In the genomic region with DNA sequence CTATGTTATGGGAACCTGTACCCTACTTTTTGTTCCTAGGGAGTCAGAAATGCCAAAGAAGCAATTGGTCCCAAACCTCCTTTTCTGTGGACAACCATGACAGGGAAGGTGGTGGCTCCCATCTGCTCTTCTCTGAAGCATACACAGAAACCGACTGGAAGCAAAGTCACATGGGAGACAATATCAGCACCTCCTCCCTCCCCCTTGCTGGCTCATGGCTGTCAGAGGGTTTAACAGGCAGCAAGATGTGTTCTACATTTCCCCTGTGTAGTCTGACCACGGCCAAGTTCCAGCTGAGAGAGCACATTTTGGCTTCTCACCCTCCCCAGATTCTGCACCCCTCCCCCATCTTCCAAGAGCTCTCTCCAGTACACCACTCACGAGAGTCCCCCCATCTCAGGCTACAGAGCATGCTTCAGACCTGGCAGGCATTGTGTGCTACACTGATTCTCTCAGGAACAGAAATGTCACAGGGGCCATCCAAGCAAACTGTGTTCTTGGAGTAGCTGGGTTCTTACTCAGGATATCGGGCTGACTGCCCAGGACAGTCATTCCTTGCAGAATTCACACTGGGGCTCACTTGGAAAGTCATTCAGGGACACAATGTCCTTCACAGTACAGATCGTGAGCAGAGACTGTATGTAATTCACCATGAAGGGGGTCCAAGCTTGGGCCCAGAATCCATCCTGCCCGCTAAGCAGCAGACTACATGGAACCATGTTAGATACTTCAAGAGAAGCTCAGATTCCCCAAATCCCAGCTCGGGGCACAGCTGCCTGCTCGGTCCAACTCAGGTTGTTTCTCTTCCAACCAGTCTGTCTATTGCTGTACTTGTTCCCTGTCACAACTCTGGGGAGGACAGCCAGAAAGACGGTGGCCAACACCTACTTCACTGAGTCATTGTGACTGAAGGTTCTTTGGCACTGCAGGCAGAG, we compare ENCODE assay signal across 9 mouse cellular contexts. TPM values are rescaled to one million over a fixed set of nuclear protein-coding genes. Genes with fewer than 3 reads are reported as not detected.
A peak's percentile ranks its signal among the peaks of the same experiment; 100 is the strongest.
DNase-seq lines count a peak whose midpoint lies in the region; ATAC-seq and TF ChIP-seq lines count a peak whose summit lies in the region.
"Had no signal": no experiment of that assay in that cellular context is flagged by ENCODE, and none has a peak within 500 bp of the region (broad histone marks: within the 10 kb centered on the region; RNA-seq: fewer than 3 reads in every experiment).

No protein-coding gene starts in this region.

- H3K9me3 ChIP-seq in intestine, embryonic 15.5 days, result no peaks in the 10 kb centered on the region
- H3K9me3 ChIP-seq in intestine, postnatal 0 days (ENCODE audit: control insufficient read depth), result no peaks in the 10 kb centered on the region
- H3K9me3 ChIP-seq in limb, embryonic 14.5 days (ENCODE audit: control insufficient read depth, low read length), result no peaks in the 10 kb centered on the region
- H3K9me3 ChIP-seq: embryonic facial prominence, embryonic 12.5 days had no signal

- TF ChIP-seq POLR2A in limb, embryonic 14.5 days (IDR thresholded peaks at IDR 0.05; ENCODE audit: borderline replicate concordance, extremely low read depth, insufficient read depth, insufficient read length), result no peak

- no peak overlapping the region for H3K27ac ChIP-seq in intestine, embryonic 15.5 days
- H3K27ac ChIP-seq in intestine, postnatal 0 days (ENCODE audit: low read depth, low read length), result no peak overlapping the region
- no peak overlapping the region for H3K27ac ChIP-seq in limb, embryonic 14.5 days (replicated peaks; ENCODE audit: low read depth, low read length)
- H3K27ac ChIP-seq: embryonic facial prominence, embryonic 12.5 days had no signal

- H3K4me2 ChIP-seq in intestine, embryonic 15.5 days (replicated peaks), result no peak overlapping the region
- no peak overlapping the region for H3K4me2 ChIP-seq in intestine, postnatal 0 days (replicated peaks; ENCODE audit: low read depth)
- no peak overlapping the region for H3K4me2 ChIP-seq in limb, embryonic 14.5 days (replicated peaks; ENCODE audit: low read depth, low read length, severe bottlenecking)
- H3K4me2 ChIP-seq: embryonic facial prominence, embryonic 12.5 days had no signal

- DNase-seq in adrenal gland, postnatal 14 days, result peak; percentile 80
- DNase-seq in heart, adult 11 months, result peak; percentile 100
- peak; percentile 33 for DNase-seq in limb, embryonic 14.5 days (ENCODE audit: low spot score)
- DNase-seq in spleen, postnatal 4 days (ENCODE audit: low spot score in 2 of 2), result no peak
- no peak for DNase-seq in c-Kit-positive CD71-positive TER-119-positive erythroid progenitor cells, embryonic 14.5 days (ENCODE audit: low spot score)
- DNase-seq in yolk sac, embryonic 10.5 days (ENCODE audit: low spot score), result no peak

- H3K9ac ChIP-seq in intestine, embryonic 15.5 days, result no peak overlapping the region
- no peak overlapping the region for H3K9ac ChIP-seq in intestine, postnatal 0 days (ENCODE audit: low read depth, low read length)
- H3K9ac ChIP-seq in limb, embryonic 14.5 days (ENCODE audit: low read depth, low read length, severe bottlenecking), result no peak overlapping the region
- H3K9ac ChIP-seq: embryonic facial prominence, embryonic 12.5 days had no signal

- peaks cover 3% of the 10 kb centered on the region for H3K4me1 ChIP-seq in intestine, embryonic 15.5 days (replicated peaks)
- no peaks in the 10 kb centered on the region for H3K4me1 ChIP-seq in intestine, postnatal 0 days (replicated peaks; ENCODE audit: control insufficient read depth, insufficient read depth, low read length)
- peaks cover 10% of the 10 kb centered on the region for H3K4me1 ChIP-seq in limb, embryonic 14.5 days (ENCODE audit: control insufficient read depth, insufficient read depth, low read length)

- H3K36me3 ChIP-seq in intestine, embryonic 15.5 days, result no peaks in the 10 kb centered on the region
- H3K36me3 ChIP-seq in intestine, postnatal 0 days (ENCODE audit: control insufficient read depth, insufficient read depth), result no peaks in the 10 kb centered on the region
- H3K36me3 ChIP-seq in limb, embryonic 14.5 days (ENCODE audit: control insufficient read depth, insufficient read depth, low read length), result no peaks in the 10 kb centered on the region
- H3K36me3 ChIP-seq: embryonic facial prominence, embryonic 12.5 days had no signal

- WGBS in intestine, embryonic 15.5 days, result 58% methylated on average over 9 of the region's 9 CpGs
- 66% methylated on average over 9 of the region's 9 CpGs for WGBS in intestine, postnatal 0 days
- WGBS in limb, embryonic 14.5 days, result 55% methylated on average over 9 of the region's 9 CpGs

- no peak for TF ChIP-seq CTCF in intestine, postnatal 0 days (IDR thresholded peaks at IDR 0.05; ENCODE audit: low read depth)

- H3K27me3 ChIP-seq in intestine, embryonic 15.5 days (replicated peaks), result no peaks in the 10 kb centered on the region
- no peaks in the 10 kb centered on the region for H3K27me3 ChIP-seq in intestine, postnatal 0 days (replicated peaks; ENCODE audit: control insufficient read depth, insufficient read depth, low read length)
- no peaks in the 10 kb centered on the region for H3K27me3 ChIP-seq in limb, embryonic 14.5 days (ENCODE audit: control insufficient read depth, insufficient read depth, low read length)
- H3K27me3 ChIP-seq: embryonic facial prominence, embryonic 12.5 days had no signal

- peak; percentile 30 for ATAC-seq in intestine, embryonic 15.5 days
- ATAC-seq in intestine, postnatal 0 days, result no peak
- ATAC-seq in limb, embryonic 14.5 days (ENCODE audit: low FRiP score, low read depth), result peak; percentile 43; the same call in 1 of the 2 replicates

- H3K4me3 ChIP-seq in intestine, embryonic 15.5 days (replicated peaks), result no peak overlapping the region
- H3K4me3 ChIP-seq in intestine, postnatal 0 days (ENCODE audit: low read depth, low read length), result no peak overlapping the region
- H3K4me3 ChIP-seq in limb, embryonic 14.5 days (replicated peaks; ENCODE audit: low read length), result no peak overlapping the region
- H3K4me3 ChIP-seq: embryonic facial prominence, embryonic 12.5 days had no signal

RNA-seq across cellular contexts. Expression of gene Slc28a1, which starts 4.6 kb away (rescaled TPM):
- polyA plus RNA-seq in intestine, embryonic 15.5 days (2015; fragmentation: Nextera tagmentation; extraction: Ambion mirVana), result 5.1 and 6.9 TPM in 2 replicates
- polyA plus RNA-seq in intestine, postnatal 0 days (2015; fragmentation: Nextera tagmentation; extraction: Ambion mirVana), result 0.59 and 1.0 TPM in 2 replicates
- total RNA-seq in adrenal gland, postnatal 14 days (2021), result 0.19 and 0.30 TPM in 2 replicates
- polyA plus RNA-seq in limb, embryonic 14.5 days (2012; rRNA removed), result 0.26 and 0.40 TPM in 2 replicates
- 0.06 TPM in 1 of 2 replicates, not detected in the other for polyA plus RNA-seq in limb, embryonic 14.5 days (2014; fragmentation: Nextera tagmentation; extraction: Ambion mirVana)
- polyA plus RNA-seq: embryonic facial prominence, embryonic 12.5 days had no signal

RNA-seq across cellular contexts. Expression of gene Alpk3, which starts 52.6 kb away (rescaled TPM):
- polyA plus RNA-seq in intestine, embryonic 15.5 days (2015; fragmentation: Nextera tagmentation; extraction: Ambion mirVana), result 4.0 and 5.2 TPM in 2 replicates
- 0.86 and 1.0 TPM in 2 replicates for polyA plus RNA-seq in intestine, postnatal 0 days (2015; fragmentation: Nextera tagmentation; extraction: Ambion mirVana)
- 0.22 and 0.38 TPM in 2 replicates for total RNA-seq in adrenal gland, postnatal 14 days (2021)
- 3.4 and 3.5 TPM in 2 replicates for polyA plus RNA-seq in limb, embryonic 14.5 days (2012; rRNA removed)
- 3.2 and 3.9 TPM in 2 replicates for polyA plus RNA-seq in limb, embryonic 14.5 days (2014; fragmentation: Nextera tagmentation; extraction: Ambion mirVana)

Comparison
In these comparisons a context has a peak if more than half of its experiments do, and no peak if none do; other contexts are left out.
1. DNase-seq: peak in adrenal gland, postnatal 14 days (single experiment), heart, adult 11 months (single experiment) and limb, embryonic 14.5 days (single experiment); none in spleen, postnatal 4 days (0 of 2), c-Kit-positive CD71-positive TER-119-positive erythroid progenitor cells, embryonic 14.5 days (single experiment) and yolk sac, embryonic 10.5 days (single experiment).